Mouse (Mus musculus) kidney, embryonic 16.5 days (tissue): ENCODE results near the gene Rgl1. TPM values are rescaled to one million over a fixed set of nuclear protein-coding genes. Genes with fewer than 3 reads are reported as not detected.

Experiments
- ATAC-seq: fragments of 200-750 bp; cut with Nextera tagmentation; 2 replicates; pipeline ENCODE4 v1.8.0; 2017; ENCODE audit warnings: moderate TSS enrichment; ENCODE audit not compliant: low FRiP score, low TSS enrichment
- H3K27ac ChIP-seq: fragments of 300-500 bp; sonication (generic); 2 replicates; pipeline ENCODE4 v1.5.1; 2014; ENCODE audit warnings: low read length
- H3K27me3 ChIP-seq: fragments of 300-500 bp; sonication (generic); 2 replicates; pipeline ENCODE4 v1.6.1; 2014; ENCODE audit warnings: low read length, control low read depth, mixed read lengths; ENCODE audit not compliant: insufficient read depth
- H3K36me3 ChIP-seq: fragments of 300-500 bp; sonication (generic); 2 replicates; pipeline ENCODE4 v1.6.1; 2014; ENCODE audit warnings: low read length, control low read depth, mixed read lengths; ENCODE audit not compliant: insufficient read depth
- H3K4me1 ChIP-seq: fragments of 300-500 bp; sonication (generic); 2 replicates; pipeline ENCODE4 v1.6.1; 2014; ENCODE audit warnings: low read length, control low read depth, mixed read lengths; ENCODE audit not compliant: insufficient read depth
- H3K4me2 ChIP-seq: fragments of 300-500 bp; sonication (generic); replicated peaks from 2 replicates; pipeline ENCODE4 v1.6.1; 2014; ENCODE audit warnings: low read depth, low read length
- H3K4me3 ChIP-seq: fragments of 300-500 bp; sonication (generic); 2 replicates; pipeline ENCODE4 v1.5.1; 2014; ENCODE audit warnings: mild to moderate bottlenecking, low read length
- H3K9ac ChIP-seq: fragments of 300-500 bp; sonication (generic); replicated peaks from 2 replicates; pipeline ENCODE4 v1.6.1; 2014; ENCODE audit warnings: low read length
- H3K9me3 ChIP-seq: fragments of 300-500 bp; sonication (generic); 2 replicates; pipeline ENCODE4 v1.6.1; 2016; ENCODE audit warnings: low read length, control low read depth
- WGBS: fragments of 180-500 bp; shearing (Covaris S2); extraction: QIAGEN DNeasy Blood & Tissue Kit; methylation state at CpG from one replicate; pipeline ENCODE4 v1.1.7; 2014; 5-methylcytosine and 5-hydroxymethylcytosine counted together
- polyA plus RNA-seq: library from polyadenylated mRNA; unstranded; fragments of >200 nt; fragmentation: Nextera tagmentation; extraction: Ambion mirVana; gene quantifications from 2 replicates; pipeline ENCODE4 v1.2.1, GENCODE M21; 2015

Rgl1 gene
- polyA plus RNA-seq, 1 experiment from 2014 or later, result 58.6 TPM

DNA sequence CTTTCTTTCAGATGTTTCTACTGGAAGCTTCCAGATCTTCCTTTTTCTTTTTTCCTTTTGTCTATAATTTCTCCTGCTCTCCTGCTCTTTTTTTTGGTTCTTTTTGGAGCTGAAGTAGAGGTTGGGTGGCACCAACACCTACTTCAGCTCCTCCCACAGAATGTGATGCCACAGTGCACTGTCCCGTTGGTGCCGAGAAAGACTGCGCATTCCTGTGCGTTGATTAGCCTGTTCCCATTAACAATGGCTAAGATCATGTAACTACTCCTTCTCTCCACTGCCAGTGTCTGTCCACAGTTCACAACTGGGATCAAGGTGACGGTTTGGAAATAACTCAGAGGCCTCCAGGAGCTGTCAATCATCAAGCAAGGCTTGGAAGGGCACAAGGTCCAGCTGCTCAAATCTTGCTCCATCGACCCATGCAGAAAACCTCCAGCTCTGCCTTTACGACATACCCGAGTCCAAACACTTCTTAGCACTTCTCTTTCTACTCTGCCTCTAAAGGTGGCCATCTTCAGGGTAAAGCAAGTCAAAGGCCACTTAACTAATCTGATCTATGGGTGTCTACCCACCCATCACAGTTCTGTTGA is 192.6 kb downstream of the Rgl1 start:
- Histone ChIP-seq H3K9me3 (no peaks in the 10 kb centered on the region), H3K9ac (no peak overlapping the region), H3K4me2 (no peak overlapping the region), H3K27me3 (no peaks in the 10 kb centered on the region), H3K4me1 (peaks cover 58% of the 10 kb centered on the region), H3K4me3 (no peak overlapping the region), H3K27ac (peak overlapping the region; percentile 66), H3K36me3 (peaks cover 5% of the 10 kb centered on the region; the same call in 1 of the 2 replicates)
- ATAC-seq, result peak; percentile 72
- WGBS, result 49% methylated on average over 8 of the region's 8 CpGs

DNA sequence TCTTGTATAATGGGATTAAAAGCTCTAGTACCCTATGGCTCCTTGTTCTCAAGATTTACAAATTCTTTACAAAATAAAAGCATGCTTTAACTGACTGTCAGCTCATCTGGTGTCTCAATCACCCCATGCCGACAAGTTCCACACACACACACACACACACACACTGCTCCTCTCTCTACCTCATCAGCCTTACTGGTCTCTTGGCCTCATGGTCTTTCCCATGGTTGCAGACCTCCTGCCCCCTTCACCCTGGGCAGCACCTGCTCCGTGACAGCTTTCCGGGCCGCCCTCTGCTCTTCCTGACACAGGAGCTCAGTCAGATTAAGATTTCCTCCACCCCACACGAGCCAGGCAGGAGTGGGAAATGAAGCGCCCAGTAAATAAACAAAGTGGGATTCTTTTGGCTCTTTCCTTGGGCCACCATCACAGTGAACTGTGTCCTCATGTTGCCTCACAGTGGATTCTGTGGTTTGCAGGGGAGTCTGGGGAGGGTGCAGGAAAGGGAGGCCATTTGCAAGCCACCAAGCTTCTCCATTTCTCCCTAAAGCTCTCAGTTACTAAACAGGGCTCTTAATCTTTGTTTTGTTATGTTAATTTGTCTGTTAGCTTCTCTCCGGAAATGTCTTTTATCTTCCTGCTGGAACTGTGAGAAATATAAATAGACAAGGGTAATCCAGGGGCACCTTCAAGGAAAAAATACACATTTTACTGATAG is 193.2 kb downstream of the Rgl1 start:
- Histone ChIP-seq H3K9ac (no peak overlapping the region), H3K27me3 (no peaks in the 10 kb centered on the region), H3K4me2 (no peak overlapping the region), H3K4me3 (no peak overlapping the region), H3K27ac (peak overlapping the region; percentile 66; the same call in 1 of the 2 replicates), H3K4me1 (peaks cover 53% of the 10 kb centered on the region), H3K9me3 (no peaks in the 10 kb centered on the region), H3K36me3 (peaks cover 5% of the 10 kb centered on the region; the same call in 1 of the 2 replicates)
- ATAC-seq, result peak; percentile 40; the same call in 1 of the 2 replicates
- 32% methylated on average over 7 of the region's 7 CpGs for WGBS

DNA sequence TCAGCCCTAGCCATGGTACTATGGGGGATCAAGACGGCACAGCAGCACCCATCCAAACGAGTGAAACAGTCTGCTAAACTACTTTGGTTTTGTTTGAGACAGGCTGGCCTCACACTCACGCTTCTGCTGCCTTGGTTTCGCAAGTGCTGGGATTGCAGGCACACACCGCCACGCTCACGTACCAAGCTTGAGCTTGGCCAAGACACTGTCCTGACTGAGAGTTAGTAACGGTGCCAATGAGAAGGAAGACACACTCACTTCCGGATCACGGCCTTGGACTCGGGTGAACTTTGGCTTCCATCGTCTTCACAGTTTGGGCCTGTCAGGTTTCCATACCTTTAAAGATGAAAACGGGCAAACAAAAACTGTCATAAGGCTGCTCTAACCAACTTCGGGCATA is 194.8 kb downstream of the Rgl1 start:
- ATAC-seq, result no peak
- Histone ChIP-seq H3K4me2 (no peak overlapping the region), H3K27me3 (no peaks in the 10 kb centered on the region), H3K9ac (no peak overlapping the region), H3K9me3 (no peaks in the 10 kb centered on the region), H3K4me1 (peaks cover 46% of the 10 kb centered on the region), H3K36me3 (peaks cover 5% of the 10 kb centered on the region; the same call in 1 of the 2 replicates), H3K27ac (no peak overlapping the region), H3K4me3 (no peak overlapping the region)
- 92% methylated on average over 14 of the region's 14 CpGs for WGBS

DNA sequence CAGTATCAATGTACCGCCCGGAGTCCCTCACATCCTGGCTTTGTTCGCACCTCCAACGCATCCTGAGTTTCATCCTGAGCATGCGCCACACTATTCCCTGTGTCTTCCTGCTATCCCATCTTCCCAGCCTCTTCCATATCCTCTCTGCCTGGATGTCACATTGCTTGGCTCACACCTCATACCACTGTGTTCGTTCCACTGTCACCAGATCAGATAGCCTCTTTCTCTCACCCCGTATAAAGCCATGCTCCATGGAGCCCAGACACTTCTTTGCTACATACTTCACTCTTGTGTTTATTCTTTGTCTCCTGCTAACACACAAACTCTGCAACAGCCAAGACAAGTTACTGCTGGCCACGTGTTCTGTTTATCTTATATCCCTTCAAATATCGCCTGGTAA is 195.5 kb downstream of the Rgl1 start:
- Histone ChIP-seq H3K4me2 (no peak overlapping the region), H3K9ac (no peak overlapping the region), H3K4me1 (peaks cover 45% of the 10 kb centered on the region), H3K36me3 (peaks cover 5% of the 10 kb centered on the region; the same call in 1 of the 2 replicates), H3K9me3 (no peaks in the 10 kb centered on the region), H3K27ac (no peak overlapping the region), H3K27me3 (no peaks in the 10 kb centered on the region), H3K4me3 (no peak overlapping the region)
- ATAC-seq, result no peak
- 88% methylated on average over 9 of the region's 9 CpGs for WGBS

DNA sequence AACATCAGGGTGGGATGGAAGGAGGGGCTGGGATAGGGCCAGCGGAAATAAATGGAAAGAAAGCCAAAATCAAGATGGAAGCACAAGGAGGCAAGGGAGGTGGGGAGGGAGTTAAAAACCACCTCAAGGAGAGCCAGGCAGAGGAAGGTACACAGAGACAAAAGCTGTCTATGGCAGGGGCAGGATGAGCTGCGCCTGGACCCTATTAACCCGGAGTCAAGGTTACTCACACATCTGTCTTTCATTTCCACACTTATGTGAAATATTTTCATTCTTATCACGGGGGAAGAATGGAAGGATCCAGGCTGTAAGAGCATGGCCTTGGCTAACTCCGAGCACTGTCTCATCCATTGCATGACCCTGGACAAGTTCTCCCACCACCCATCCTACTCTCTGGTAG is 202.9 kb downstream of the Rgl1 start:
- ATAC-seq, result no peak
- WGBS, result 73% methylated on average over 5 of the region's 5 CpGs
- Histone ChIP-seq H3K4me2 (no peak overlapping the region), H3K27ac (no peak overlapping the region), H3K36me3 (no peaks in the 10 kb centered on the region), H3K4me3 (no peak overlapping the region), H3K27me3 (no peaks in the 10 kb centered on the region), H3K9ac (no peak overlapping the region), H3K9me3 (no peaks in the 10 kb centered on the region), H3K4me1 (peaks cover 28% of the 10 kb centered on the region)

DNA sequence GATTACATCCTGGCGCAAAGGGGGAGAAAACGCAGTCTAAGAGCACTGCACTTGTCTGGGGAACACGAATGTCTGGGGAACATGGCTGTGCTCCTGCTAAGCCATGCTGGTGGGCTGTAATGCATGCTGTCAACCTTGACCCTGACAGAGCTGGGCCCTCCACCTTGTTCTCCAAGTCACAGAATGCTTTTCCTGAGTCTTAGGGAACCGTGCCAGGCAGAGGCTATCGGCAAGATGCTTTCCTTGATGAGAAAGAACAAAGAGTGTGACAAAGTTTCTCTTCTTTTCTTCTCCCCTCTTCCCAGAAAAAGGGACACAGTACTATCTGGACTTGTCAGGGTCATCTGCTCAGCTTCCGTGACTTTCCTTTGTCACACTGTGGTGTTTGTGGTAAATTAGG is 203.3 kb downstream of the Rgl1 start:
- Histone ChIP-seq H3K27ac (no peak overlapping the region), H3K36me3 (no peaks in the 10 kb centered on the region), H3K4me3 (no peak overlapping the region), H3K4me2 (no peak overlapping the region), H3K4me1 (peaks cover 32% of the 10 kb centered on the region), H3K27me3 (no peaks in the 10 kb centered on the region), H3K9me3 (no peaks in the 10 kb centered on the region), H3K9ac (no peak overlapping the region)
- WGBS, result 84% methylated on average over 6 of the region's 6 CpGs
- no peak for ATAC-seq

DNA sequence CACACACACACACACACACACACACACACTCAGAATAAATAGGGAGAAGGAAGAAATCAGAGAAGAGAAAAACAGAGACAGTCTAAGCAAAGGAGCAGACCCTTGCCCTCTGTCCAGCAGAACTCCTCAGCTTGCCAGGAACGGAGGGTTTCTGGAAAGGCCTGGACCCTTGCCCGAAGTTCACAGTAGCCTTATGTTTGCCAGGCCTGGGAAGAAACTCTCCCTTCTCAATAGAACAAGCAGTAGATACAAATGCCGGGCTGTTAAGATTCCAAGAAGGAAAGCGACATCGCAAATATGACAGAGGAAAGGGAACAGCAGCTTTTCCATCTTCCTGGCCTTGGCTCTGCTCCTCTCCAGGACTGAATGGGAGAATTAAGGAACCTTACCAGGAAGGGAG is 205.7 kb downstream of the Rgl1 start:
- Histone ChIP-seq H3K4me2 (no peak overlapping the region), H3K9ac (no peak overlapping the region)
- 55% methylated on average over 5 of the region's 5 CpGs for WGBS

DNA sequence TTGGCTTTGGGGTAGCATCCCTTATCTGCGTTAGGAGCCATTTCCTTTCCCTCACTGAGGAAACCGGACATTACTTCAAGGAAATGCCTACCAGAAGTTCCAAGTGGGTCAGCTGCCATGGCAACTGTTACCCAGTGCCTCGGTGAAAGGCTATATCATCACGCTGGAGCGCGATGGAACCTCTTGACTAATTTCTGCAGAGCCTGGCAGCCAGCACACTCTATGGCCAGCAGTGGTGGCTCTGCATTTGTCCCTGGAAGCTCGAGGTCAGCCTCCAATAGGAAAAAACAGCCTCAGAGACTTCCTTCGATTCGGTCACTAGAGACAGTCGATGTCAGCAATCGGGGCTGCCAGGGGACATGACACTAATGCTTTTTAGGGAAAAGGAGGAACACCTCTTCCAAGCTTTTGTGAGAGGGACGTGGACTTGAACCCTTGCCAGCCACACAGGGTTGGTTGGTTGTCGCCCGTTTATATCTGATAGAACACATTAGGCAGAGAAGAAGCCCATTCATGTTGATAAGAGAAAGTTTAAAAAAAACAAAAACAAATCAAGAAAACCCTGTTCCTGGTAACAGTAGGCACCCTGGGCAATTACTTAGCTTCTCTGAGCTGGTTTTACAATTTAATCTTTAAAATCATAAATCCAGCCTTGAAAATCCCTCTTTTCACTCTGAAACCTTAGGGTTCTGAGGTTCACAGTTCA is 209.4 kb downstream of the Rgl1 start:
- ATAC-seq, result no peak

More for the DNA sequence above, 205.7 kb downstream of the Rgl1 start:
- H3K4me1 ChIP-seq, result peaks cover 43% of the 10 kb centered on the region
- H3K27me3 ChIP-seq, result no peaks in the 10 kb centered on the region
- H3K4me3 ChIP-seq, result no peak overlapping the region
- H3K27ac ChIP-seq, result peak overlapping the region; percentile 31; the same call in 1 of the 2 replicates
- no peaks in the 10 kb centered on the region for H3K36me3 ChIP-seq
- no peak for ATAC-seq
- no peaks in the 10 kb centered on the region for H3K9me3 ChIP-seq

DNA sequence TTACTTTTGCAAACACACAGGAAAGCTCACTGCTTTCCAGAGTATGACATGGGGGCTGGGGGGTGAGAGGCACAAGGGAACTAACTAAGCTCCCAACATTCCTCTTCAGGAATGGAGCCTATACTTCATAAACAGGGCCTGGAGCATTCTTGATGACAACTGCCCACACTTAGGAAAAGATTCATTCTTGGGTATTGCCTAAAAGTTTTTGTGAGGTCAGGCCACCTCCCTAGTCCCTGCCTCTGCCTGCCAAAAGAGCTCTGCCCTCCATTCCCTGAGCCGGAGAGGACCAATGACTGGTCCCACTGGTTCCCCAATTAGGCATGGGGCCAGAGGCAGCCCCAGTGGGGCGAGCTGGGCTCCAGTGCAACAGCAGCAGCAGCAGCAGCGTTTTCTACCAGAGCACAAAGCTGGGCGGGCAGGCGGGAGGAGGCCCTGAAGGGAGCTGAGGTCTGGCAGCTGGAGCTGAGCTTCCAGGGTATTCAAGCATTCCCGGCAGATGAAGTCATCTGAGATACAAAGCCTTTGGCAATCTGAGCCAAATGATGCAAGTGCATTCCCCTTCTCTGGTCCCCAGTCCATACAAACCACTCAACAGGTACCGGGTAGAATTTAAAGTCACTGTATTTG is 210.1 kb downstream of the Rgl1 start:
- 8% methylated on average over 7 of the region's 7 CpGs for WGBS
- H3K4me2 ChIP-seq, result no peak overlapping the region
- ATAC-seq, result peak; percentile 85

More for the DNA sequence above, 209.4 kb downstream of the Rgl1 start:
- peaks cover 76% of the 10 kb centered on the region for H3K4me1 ChIP-seq
- no peaks in the 10 kb centered on the region for H3K9me3 ChIP-seq
- H3K27me3 ChIP-seq, result no peaks in the 10 kb centered on the region
- H3K36me3 ChIP-seq, result peaks cover 7% of the 10 kb centered on the region; the same call in 1 of the 2 replicates
- no peak overlapping the region for H3K9ac ChIP-seq
- H3K27ac ChIP-seq, result peak overlapping the region; percentile 82
- 50% methylated on average over 14 of the region's 14 CpGs for WGBS
- H3K4me3 ChIP-seq, result no peak overlapping the region
- H3K4me2 ChIP-seq, result no peak overlapping the region

More for the DNA sequence above, 210.1 kb downstream of the Rgl1 start:
- Histone ChIP-seq H3K27ac (peak overlapping the region; percentile 82), H3K9me3 (no peaks in the 10 kb centered on the region), H3K36me3 (peaks cover 10% of the 10 kb centered on the region; the same call in 1 of the 2 replicates), H3K9ac (peak overlapping the region; percentile 18; the same call in 1 of the 2 replicates), H3K4me3 (no peak overlapping the region), H3K27me3 (no peaks in the 10 kb centered on the region), H3K4me1 (peaks cover 77% of the 10 kb centered on the region)
